Mouse (Mus musculus) layer of hippocampus, adult 9-10 months (tissue): ENCODE results near the gene Gucy1b1.
A peak's percentile ranks its signal among the peaks of the same experiment; 100 is the strongest.

Source experiments
- DNase-seq: peaks from one replicate; pipeline ENCODE4 v3.0.0; 2022; ENCODE audit warnings: low spot score

Gucy1b1 gene

GRCm38 (mm10) chr3:82074201-82074851 lies at the start of gene Gucy1b1:
Gucy1b1 (minus strand) TSS chr3:82074689.
- peak; percentile 76 for DNase-seq

- no peak for DNase-seq
Observed at GRCm38 (mm10) chr3:82118916-82119315, 44.4 kb upstream of the Gucy1b1 start.

GRCm38 (mm10) chr3:82112439-82112838 lies 38.0 kb upstream of the Gucy1b1 start:
- DNase-seq, result no peak

- DNase-seq, result no peak
Observed at GRCm38 (mm10) chr3:82111986-82112385, 37.5 kb upstream of the Gucy1b1 start.

- DNase-seq, result no peak
Observed at GRCm38 (mm10) chr3:82108951-82109350, 34.5 kb upstream of the Gucy1b1 start.

GRCm38 (mm10) chr3:82104229-82104628 lies 29.7 kb upstream of the Gucy1b1 start:
- no peak for DNase-seq

GRCm38 (mm10) chr3:82099127-82099526 lies 24.6 kb upstream of the Gucy1b1 start:
- DNase-seq, result no peak

- no peak for DNase-seq
Observed at GRCm38 (mm10) chr3:82096801-82097200, 22.3 kb upstream of the Gucy1b1 start.

GRCm38 (mm10) chr3:82073741-82074181 lies 728 bp downstream of the Gucy1b1 start:
- DNase-seq, result no peak

- DNase-seq, result no peak
Observed at GRCm38 (mm10) chr3:82067830-82068229, 6.7 kb downstream of the Gucy1b1 start.

- no peak for DNase-seq
Observed at GRCm38 (mm10) chr3:82061402-82062180, 12.9 kb downstream of the Gucy1b1 start.

GRCm38 (mm10) chr3:82057201-82057600 lies 17.3 kb downstream of the Gucy1b1 start:
- DNase-seq, result no peak

GRCm38 (mm10) chr3:82054283-82054974 lies 20.1 kb downstream of the Gucy1b1 start:
- no peak for DNase-seq

GRCm38 (mm10) chr3:82052029-82052428 lies 22.5 kb downstream of the Gucy1b1 start:
- no peak for DNase-seq

GRCm38 (mm10) chr3:82051468-82051867 lies 23.0 kb downstream of the Gucy1b1 start:
- DNase-seq, result no peak

GRCm38 (mm10) chr3:82048681-82049080 lies 25.8 kb downstream of the Gucy1b1 start:
- no peak for DNase-seq

GRCm38 (mm10) chr3:82048078-82048477 lies 26.4 kb downstream of the Gucy1b1 start:
- no peak for DNase-seq

- DNase-seq, result no peak
Observed at GRCm38 (mm10) chr3:82047100-82047753, 27.3 kb downstream of the Gucy1b1 start.

- DNase-seq, result no peak
Observed at GRCm38 (mm10) chr3:82046087-82046486, 28.4 kb downstream of the Gucy1b1 start.

GRCm38 (mm10) chr3:82044902-82045301 lies 29.6 kb downstream of the Gucy1b1 start:
- DNase-seq, result no peak

- no peak for DNase-seq
Observed at GRCm38 (mm10) chr3:82043676-82044075, 30.8 kb downstream of the Gucy1b1 start.
